Mouse (Mus musculus): ENCODE measurements around the gene 4933407L21Rik.

4933407L21Rik gene

GRCm38 (mm10) chr1:85928057-85928687 lies at the start of gene 4933407L21Rik:
Gene 4933407L21Rik (plus strand): TSS chr1:85928483.
- DNase-seq = peak; percentile 78

GRCm38 (mm10) chr1:85882003-85882402 lies 46.3 kb upstream of the 4933407L21Rik start:
- no peak for DNase-seq

GRCm38 (mm10) chr1:85887221-85887620 lies 41.1 kb upstream of the 4933407L21Rik start:
- DNase-seq = no peak

GRCm38 (mm10) chr1:85894231-85894747 lies 34.0 kb upstream of the 4933407L21Rik start, which contains the start of gene Itm2c:
Gene Itm2c (plus strand): TSS chr1:85894281.
- DNase-seq = peak; percentile 93

- DNase-seq = no peak
Measured at GRCm38 (mm10) chr1:85894748-85895360, 33.4 kb upstream of the 4933407L21Rik start.

GRCm38 (mm10) chr1:85895391-85895837 lies 32.9 kb upstream of the 4933407L21Rik start:
- DNase-seq = peak; percentile 76

GRCm38 (mm10) chr1:85896110-85896509 lies 32.2 kb upstream of the 4933407L21Rik start:
- no peak for DNase-seq

GRCm38 (mm10) chr1:85896781-85897700 lies 31.2 kb upstream of the 4933407L21Rik start:
- DNase-seq = no peak

GRCm38 (mm10) chr1:85897901-85898760 lies 30.2 kb upstream of the 4933407L21Rik start:
- DNase-seq = no peak

GRCm38 (mm10) chr1:85898761-85899387 lies 29.4 kb upstream of the 4933407L21Rik start:
- DNase-seq = no peak

GRCm38 (mm10) chr1:85899388-85899761 lies 28.9 kb upstream of the 4933407L21Rik start:
- DNase-seq = no peak

GRCm38 (mm10) chr1:85900521-85901333 lies 27.6 kb upstream of the 4933407L21Rik start:
- DNase-seq = no peak

GRCm38 (mm10) chr1:85901516-85902107 lies 26.7 kb upstream of the 4933407L21Rik start:
- no peak for DNase-seq

- DNase-seq = no peak
Measured at GRCm38 (mm10) chr1:85902108-85902561, 26.1 kb upstream of the 4933407L21Rik start.

GRCm38 (mm10) chr1:85906892-85907291 lies 21.4 kb upstream of the 4933407L21Rik start:
- no peak for DNase-seq

GRCm38 (mm10) chr1:85908754-85909590 lies 19.3 kb upstream of the 4933407L21Rik start:
- no peak for DNase-seq

GRCm38 (mm10) chr1:85913078-85913755 lies 15.1 kb upstream of the 4933407L21Rik start:
- no peak for DNase-seq

- no peak for DNase-seq
Measured at GRCm38 (mm10) chr1:85915890-85916289, 12.4 kb upstream of the 4933407L21Rik start.

All from right cerebral cortex, postnatal 25 days (tissue).